Mouse (Mus musculus): ENCODE measurements around the gene Sbk1. TPM values are rescaled to one million over a fixed set of nuclear protein-coding genes. Genes with fewer than 3 reads are reported as not detected.
A peak's percentile ranks its signal among the peaks of the same experiment; 100 is the strongest.
"Not testable (repeated sequence)": the region's sequence is repeated elsewhere in the genome, so short reads cannot be mapped to it uniquely, and the experiment has no call there.

The Sbk1 gene
- total and polyA plus RNA-seq, 2 experiments from 2014 or later, result 204 to 497 TPM

DNA sequence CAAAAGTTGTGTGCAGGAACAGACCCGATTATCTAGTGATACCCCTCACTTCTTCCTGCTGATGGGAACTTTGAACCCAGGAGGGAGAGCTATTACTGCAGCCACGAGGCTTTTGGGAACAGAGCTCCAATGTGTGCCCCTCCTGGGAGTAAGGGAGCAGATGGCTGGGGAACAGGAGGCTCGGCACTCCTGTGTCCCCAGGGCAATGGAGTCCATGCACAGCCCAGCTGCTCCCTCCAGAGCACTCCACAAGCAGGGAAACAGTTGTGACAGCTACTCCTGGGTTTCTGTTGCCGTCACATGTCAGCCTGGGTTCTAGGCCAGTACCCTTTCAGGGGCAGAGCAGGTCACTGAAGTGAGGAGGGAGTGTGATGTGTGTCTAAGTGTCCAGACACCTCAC, 20.7 kb downstream of the Sbk1 start:
- no peak overlapping the region for H3K27ac ChIP-seq (ENCODE audit: low read depth, low read length)

DNA sequence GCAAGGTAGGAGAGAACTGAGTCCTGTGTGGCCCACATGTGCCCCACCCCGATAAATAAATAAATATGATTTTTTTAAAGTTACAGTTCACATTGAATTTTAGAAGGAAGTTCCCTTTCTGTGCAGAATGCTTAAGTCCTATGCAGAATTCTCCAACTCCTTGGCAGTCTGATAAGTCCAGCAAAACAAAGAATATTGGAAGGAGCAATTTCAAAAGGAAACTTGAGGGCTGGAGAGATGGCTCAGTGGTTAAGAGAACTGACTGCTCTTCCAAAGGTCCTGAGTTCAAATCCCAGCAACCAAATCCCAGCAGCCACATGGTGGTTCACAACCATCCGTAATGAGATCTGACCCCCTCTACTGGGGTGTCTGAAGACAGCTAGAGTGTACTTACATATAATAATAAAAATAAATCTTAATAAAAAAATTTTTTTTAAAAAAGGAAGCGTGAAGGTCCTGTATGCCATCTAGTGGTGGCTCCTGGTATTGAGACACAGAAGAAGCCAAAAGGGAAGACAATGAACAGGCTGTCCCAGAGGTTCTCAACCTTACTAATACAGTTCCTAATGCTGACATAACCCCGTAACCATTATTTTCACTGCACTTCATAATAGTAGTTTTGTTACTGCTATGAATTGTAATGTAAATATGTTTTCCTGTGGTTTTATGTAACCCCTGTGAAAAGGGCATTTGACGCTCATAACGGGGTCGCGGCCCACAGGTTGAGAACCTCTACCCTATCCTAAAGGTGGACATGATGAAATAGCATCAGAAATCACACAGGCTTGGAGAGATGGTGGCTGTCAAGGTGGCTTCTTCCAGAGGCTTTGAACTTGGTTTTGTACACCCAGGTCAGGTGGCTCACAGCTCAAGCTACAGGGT, 25.4 kb downstream of the Sbk1 start:
- Histone ChIP-seq H3K27me3 (ENCODE audit: insufficient read depth, low read length) (no peaks in the 10 kb centered on the region), H3K9me3 (ENCODE audit: low read length) (no peaks in the 10 kb centered on the region), H3K9ac (no peak overlapping the region), H3K36me3 (ENCODE audit: insufficient read depth) (peaks cover 25% of the 10 kb centered on the region), H3K4me2 (ENCODE audit: low read depth) (no peak overlapping the region), H3K27ac (ENCODE audit: low read depth, low read length) (no peak overlapping the region), H3K4me1 (ENCODE audit: insufficient read depth) (no peaks in the 10 kb centered on the region), H3K4me3 (ENCODE audit: low read depth, low read length) (no peak overlapping the region)
- 70% methylated on average over 8 of the region's 8 CpGs for WGBS
- peak; percentile 73 for TF ChIP-seq CTCF (IDR thresholded peaks at IDR 0.05; ENCODE audit: low read depth)
- ATAC-seq (peak; percentile 21; the same call in 1 of the 2 replicates), DNase-seq (peak; percentile 81)

More for the DNA sequence above, 20.7 kb downstream of the Sbk1 start:
- ATAC-seq, result no peak
- Histone ChIP-seq H3K9me3 (ENCODE audit: low read length) (no peaks in the 10 kb centered on the region), H3K4me1 (ENCODE audit: insufficient read depth) (peaks cover 12% of the 10 kb centered on the region), H3K4me2 (ENCODE audit: low read depth) (no peak overlapping the region), H3K4me3 (ENCODE audit: low read depth, low read length) (no peak overlapping the region), H3K36me3 (ENCODE audit: insufficient read depth) (peaks cover 52% of the 10 kb centered on the region), H3K9ac (no peak overlapping the region), H3K27me3 (ENCODE audit: insufficient read depth, low read length) (no peaks in the 10 kb centered on the region)
- no peak for DNase-seq
- WGBS, result 52% methylated on average over 4 of the region's 4 CpGs
- no peak for TF ChIP-seq CTCF (IDR thresholded peaks at IDR 0.05; ENCODE audit: low read depth)

DNA sequence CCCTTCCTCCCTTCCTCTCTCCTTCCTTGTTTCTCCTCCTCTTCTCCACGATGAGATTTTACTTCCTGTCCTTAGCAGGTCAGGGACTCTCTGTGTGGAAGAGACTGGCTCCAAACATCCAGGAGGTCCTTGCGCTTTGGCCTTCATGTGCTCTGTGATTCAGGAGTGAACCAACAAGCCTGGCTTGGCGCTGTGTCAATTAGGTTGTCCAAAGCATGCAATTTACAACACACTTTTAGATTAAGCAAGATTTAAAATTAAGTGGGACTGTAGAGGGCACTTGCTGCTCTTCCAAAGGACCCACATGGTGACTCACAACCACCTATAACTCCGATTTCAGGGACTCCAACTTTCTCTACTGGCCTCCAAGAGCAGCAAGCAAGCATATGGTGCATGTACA, 26.4 kb downstream of the Sbk1 start:
- H3K27ac ChIP-seq (ENCODE audit: low read depth, low read length), result no peak overlapping the region
- H3K9ac ChIP-seq, result no peak overlapping the region
- no peak overlapping the region for H3K4me3 ChIP-seq (ENCODE audit: low read depth, low read length)
- WGBS, result 69% methylated on average over 4 of the region's 4 CpGs
- no peaks in the 10 kb centered on the region for H3K27me3 ChIP-seq (ENCODE audit: insufficient read depth, low read length)
- no peaks in the 10 kb centered on the region for H3K4me1 ChIP-seq (ENCODE audit: insufficient read depth)
- ATAC-seq, result no peak
- no peak overlapping the region for H3K4me2 ChIP-seq (ENCODE audit: low read depth)
- no peak for TF ChIP-seq CTCF (IDR thresholded peaks at IDR 0.05; ENCODE audit: low read depth)
- no peaks in the 10 kb centered on the region for H3K9me3 ChIP-seq (ENCODE audit: low read length)
- DNase-seq, result no peak
- H3K36me3 ChIP-seq (ENCODE audit: insufficient read depth), result peaks cover 15% of the 10 kb centered on the region

DNA sequence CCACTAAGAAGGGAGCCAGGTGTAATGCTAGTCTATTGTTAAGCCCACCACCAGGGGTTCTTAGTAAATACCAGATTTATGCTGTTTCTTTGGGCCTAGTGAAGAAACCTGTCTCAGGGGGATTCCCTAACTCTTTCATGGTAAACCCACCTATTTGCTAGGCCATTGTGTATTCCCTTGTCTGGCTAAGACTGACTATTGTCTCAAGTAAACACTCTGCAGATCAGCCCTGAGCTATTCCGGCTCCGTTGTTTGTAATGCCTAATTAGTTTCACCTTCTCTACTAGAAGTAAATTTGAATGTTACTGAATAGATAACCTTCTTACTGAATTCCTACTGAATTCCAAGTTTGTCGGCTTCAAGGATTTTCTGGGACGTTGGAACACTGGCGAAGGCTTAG, 29.4 kb downstream of the Sbk1 start:
- not testable (repeated sequence) for H3K36me3 ChIP-seq (ENCODE audit: insufficient read depth); H3K9me3 ChIP-seq (ENCODE audit: low read length); H3K9ac ChIP-seq; H3K4me1 ChIP-seq (ENCODE audit: insufficient read depth); H3K27ac ChIP-seq (ENCODE audit: low read depth, low read length); H3K27me3 ChIP-seq (ENCODE audit: insufficient read depth, low read length); H3K4me3 ChIP-seq (ENCODE audit: low read depth, low read length); H3K4me2 ChIP-seq (ENCODE audit: low read depth); ATAC-seq; DNase-seq
- WGBS, result 72% methylated on average over 5 of the region's 5 CpGs

DNA sequence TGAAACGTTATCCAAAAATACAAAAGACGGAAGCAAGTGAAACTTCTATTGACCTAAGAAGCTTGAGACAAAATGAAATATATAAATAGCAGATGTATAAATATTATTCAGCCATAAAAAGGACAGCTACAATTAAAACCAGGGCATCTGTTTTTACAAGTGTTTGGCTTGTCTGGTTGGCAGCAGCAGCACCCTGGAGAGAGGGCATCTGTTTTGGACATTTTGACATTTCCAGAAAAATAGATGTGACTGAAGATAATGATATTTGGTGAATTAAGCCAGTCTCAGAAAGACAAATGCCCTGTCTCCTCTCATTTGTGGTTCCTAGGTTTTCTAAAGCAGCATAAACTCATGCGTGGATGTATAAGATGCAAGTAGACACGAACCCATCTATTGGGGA, 39.4 kb downstream of the Sbk1 start:
- H3K27ac ChIP-seq (ENCODE audit: low read depth, low read length), result no peak overlapping the region
- no peak overlapping the region for H3K9ac ChIP-seq
- H3K36me3 ChIP-seq (ENCODE audit: insufficient read depth), result no peaks in the 10 kb centered on the region
- 0 out of 2 replicates have a peak, but pooled peaks cover 2% of the 10 kb centered on the region for H3K9me3 ChIP-seq (ENCODE audit: low read length)
- H3K4me1 ChIP-seq (ENCODE audit: insufficient read depth), result no peaks in the 10 kb centered on the region
- no peak for TF ChIP-seq CTCF (IDR thresholded peaks at IDR 0.05; ENCODE audit: low read depth)
- H3K4me3 ChIP-seq (ENCODE audit: low read depth, low read length), result no peak overlapping the region
- ATAC-seq (no peak), DNase-seq (no peak)
- H3K27me3 ChIP-seq (ENCODE audit: insufficient read depth, low read length), result no peaks in the 10 kb centered on the region
- WGBS, result 80% methylated on average over 4 of the region's 4 CpGs
- no peak overlapping the region for H3K4me2 ChIP-seq (ENCODE audit: low read depth)

DNA sequence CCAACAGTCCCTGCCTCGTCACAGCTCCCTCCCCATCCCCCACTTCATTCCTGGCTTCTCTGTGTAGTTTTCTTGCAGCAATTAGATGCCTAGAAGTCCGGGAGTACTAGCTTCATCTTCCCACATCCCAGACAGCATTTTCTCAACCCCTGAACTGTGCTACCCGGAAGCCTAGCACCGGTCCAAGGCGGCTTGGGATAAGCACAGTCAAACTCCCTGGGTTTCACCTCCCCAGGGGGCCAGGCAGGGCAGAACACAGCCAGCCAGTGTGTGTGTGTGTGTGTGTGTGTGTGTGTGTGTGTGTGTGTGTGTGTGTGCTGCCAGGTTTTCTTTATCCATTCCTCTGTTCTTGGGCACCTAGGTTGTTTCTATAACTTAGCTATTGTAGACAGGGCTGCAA, 40.9 kb downstream of the Sbk1 start:
- WGBS, result 53% methylated on average over 5 of the region's 5 CpGs
- no peak overlapping the region for H3K27ac ChIP-seq (ENCODE audit: low read depth, low read length)
- DNase-seq, result no peak
- no peaks in the 10 kb centered on the region for H3K36me3 ChIP-seq (ENCODE audit: insufficient read depth)
- no peak overlapping the region for H3K4me3 ChIP-seq (ENCODE audit: low read depth, low read length)
- no peak overlapping the region for H3K9ac ChIP-seq
- H3K27me3 ChIP-seq (ENCODE audit: insufficient read depth, low read length), result no peaks in the 10 kb centered on the region
- no peak for ATAC-seq
- no peaks in the 10 kb centered on the region for H3K4me1 ChIP-seq (ENCODE audit: insufficient read depth)
- TF ChIP-seq CTCF (IDR thresholded peaks at IDR 0.05; ENCODE audit: low read depth), result no peak
- H3K9me3 ChIP-seq (ENCODE audit: low read length), result 0 out of 2 replicates have a peak, but pooled peaks cover 5% of the 10 kb centered on the region
- no peak overlapping the region for H3K4me2 ChIP-seq (ENCODE audit: low read depth)

DNA sequence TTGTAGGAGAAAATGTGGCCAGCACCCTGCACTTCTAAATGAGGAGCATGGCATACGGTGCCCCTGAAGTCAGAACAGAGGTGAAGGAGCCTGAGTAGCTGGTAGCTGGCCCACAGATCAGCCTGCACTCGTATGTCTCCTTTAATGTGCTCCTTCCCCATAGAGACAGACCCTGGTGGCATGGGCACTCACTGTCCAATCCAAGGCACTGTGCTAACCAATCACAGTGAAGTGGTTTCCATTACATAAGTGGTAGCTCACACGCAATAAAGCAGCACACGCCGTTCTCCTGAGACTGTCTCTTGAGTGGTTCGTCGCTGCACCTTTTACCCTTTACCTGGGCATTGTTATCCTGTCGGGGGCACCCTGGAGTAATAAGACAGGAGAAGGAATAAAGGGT, 41.9 kb downstream of the Sbk1 start:
- H3K4me2 ChIP-seq (ENCODE audit: low read depth), result no peak overlapping the region
- 0 out of 2 replicates have a peak, but pooled peaks cover 5% of the 10 kb centered on the region for H3K9me3 ChIP-seq (ENCODE audit: low read length)
- ATAC-seq, result no peak
- H3K4me1 ChIP-seq (ENCODE audit: insufficient read depth), result no peaks in the 10 kb centered on the region
- no peak for TF ChIP-seq CTCF (IDR thresholded peaks at IDR 0.05; ENCODE audit: low read depth)
- no peaks in the 10 kb centered on the region for H3K36me3 ChIP-seq (ENCODE audit: insufficient read depth)
- no peak overlapping the region for H3K27ac ChIP-seq (ENCODE audit: low read depth, low read length)
- no peak for DNase-seq
- H3K27me3 ChIP-seq (ENCODE audit: insufficient read depth, low read length), result no peaks in the 10 kb centered on the region
- H3K4me3 ChIP-seq (ENCODE audit: low read depth, low read length), result no peak overlapping the region
- 72% methylated on average over 8 of the region's 8 CpGs for WGBS
- H3K9ac ChIP-seq, result no peak overlapping the region
